Mouse (Mus musculus) olfactory bulb, adult 2 months (tissue): ENCODE measurements at regions not wholly inside any gene's neighbourhood (a gene's known extent, or its start where the extent isn't known, plus 50 kb on each side); places are given as distances from the start of the nearest gene placed in this dataset.

Source experiments
- CTCF ChIP-seq: fragments of 200-500 bp; IDR thresholded peaks from 2 replicates; pipeline ENCODE4 v1.5.1; 2012; ENCODE audit warnings: low read depth, mild to moderate bottlenecking, low read length, moderate library complexity; ENCODE audit not compliant: insufficient read depth
- POLR2A ChIP-seq: fragments of 200-500 bp; IDR thresholded peaks from 2 replicates; pipeline ENCODE4 v1.6.1; 2012; ENCODE audit warnings: mild to moderate bottlenecking, low read depth, low read length, moderate library complexity; ENCODE audit not compliant: insufficient read depth

- TF ChIP-seq CTCF (no peak), POLR2A (no peak)
These were observed 113.7 kb downstream of the 1500009L16Rik start for GRCm38 (mm10) chr10:83836351-83836750.
